Comparison of ENCODE assay signal across 8 mouse cellular contexts in genomic region chr5:66676457-66677117, GRCm38 (mm10). TPM values are rescaled to one million over a fixed set of nuclear protein-coding genes. Genes with fewer than 3 reads are reported as not detected.
DNase-seq lines count a peak whose midpoint lies in the region; ATAC-seq and TF ChIP-seq lines count a peak whose summit lies in the region.

No protein-coding gene starts in this region.

- no peak overlapping the region for H3K27ac ChIP-seq in embryonic facial prominence, embryonic 13.5 days
- H3K27ac ChIP-seq in heart, postnatal 0 days (ENCODE audit: low read depth), result peak overlapping the region; percentile 9; the same call in 1 of the 2 replicates
- no peak overlapping the region for H3K27ac ChIP-seq in lung, embryonic 15.5 days

- peak overlapping the region; percentile 63 for H3K9ac ChIP-seq in embryonic facial prominence, embryonic 13.5 days
- peak overlapping the region; percentile 53 for H3K9ac ChIP-seq in heart, postnatal 0 days (replicated peaks; ENCODE audit: low read depth, low read length)
- peak overlapping the region; percentile 29; the same call in 1 of the 2 replicates for H3K9ac ChIP-seq in lung, embryonic 15.5 days

- H3K4me2 ChIP-seq in embryonic facial prominence, embryonic 13.5 days, result peak overlapping the region; percentile 82
- H3K4me2 ChIP-seq in heart, postnatal 0 days (ENCODE audit: low read depth, low read length), result peak overlapping the region; percentile 97
- peak overlapping the region; percentile 98 for H3K4me2 ChIP-seq in lung, embryonic 15.5 days

- TF ChIP-seq CTCF in E14TG2a.4 (conservative IDR thresholded peaks at IDR 0.05; ENCODE audit: low read length), result no peak
- TF ChIP-seq CTCF in heart, postnatal 0 days (IDR thresholded peaks at IDR 0.05; ENCODE audit: low read depth), result no peak

- H3K27me3 ChIP-seq in E14TG2a.4 (ENCODE audit: insufficient read depth, low read length), result peaks cover 13% of the 10 kb centered on the region
- peaks cover 38% of the 10 kb centered on the region for H3K27me3 ChIP-seq in embryonic facial prominence, embryonic 13.5 days
- H3K27me3 ChIP-seq in heart, postnatal 0 days (ENCODE audit: control insufficient read depth, insufficient read depth, low read length), result peaks cover 15% of the 10 kb centered on the region; the same call in 1 of the 2 replicates
- H3K27me3 ChIP-seq in lung, embryonic 15.5 days, result peaks cover 40% of the 10 kb centered on the region

- peak; percentile 79 for ATAC-seq in embryonic facial prominence, embryonic 13.5 days (ENCODE audit: insufficient number of reproducible peaks, insufficient read depth, low FRiP score, low TSS enrichment, low read depth)
- ATAC-seq in heart, postnatal 0 days (ENCODE audit: insufficient read depth, low read depth), result peak; percentile 70
- ATAC-seq in lung, embryonic 15.5 days (ENCODE audit: borderline replicate concordance, extremely low read depth, low FRiP score, low TSS enrichment), result peak; percentile 73

- peak; percentile 41 for DNase-seq in adrenal gland, postnatal 10 days
- no peak for DNase-seq in heart, postnatal 0 days (ENCODE audit: low spot score)
- peak; percentile 77 to 78 for DNase-seq in layer of hippocampus, adult 8-10 months (ENCODE audit: low spot score in 2 of 2)
- DNase-seq in right cerebral cortex, adult 2 months (ENCODE audit: low spot score in 2 of 2), result peak; percentile 72 to 75
- DNase-seq in yolk sac, embryonic 10.5 days (ENCODE audit: low spot score), result no peak

- peak overlapping the region; percentile 92 for H3K4me3 ChIP-seq in E14TG2a.4 (replicated peaks; ENCODE audit: low read length)
- peak overlapping the region; percentile 49 for H3K4me3 ChIP-seq in embryonic facial prominence, embryonic 13.5 days
- peak overlapping the region; percentile 62 for H3K4me3 ChIP-seq in heart, postnatal 0 days (ENCODE audit: low read depth, low read length)
- H3K4me3 ChIP-seq in lung, embryonic 15.5 days, result peak overlapping the region; percentile 55

- WGBS in embryonic facial prominence, embryonic 13.5 days, result under 1% methylated on average over 51 of the region's 51 CpGs
- whole genome bisulfite sequencing in heart, postnatal 0 days, result under 1% methylated on average over 50 of the region's 51 CpGs
- under 1% methylated on average over 51 of the region's 51 CpGs for WGBS in lung, embryonic 15.5 days

- H3K9me3 ChIP-seq in E14TG2a.4 (ENCODE audit: low read length), result no peaks in the 10 kb centered on the region
- no peaks in the 10 kb centered on the region for H3K9me3 ChIP-seq in embryonic facial prominence, embryonic 13.5 days
- H3K9me3 ChIP-seq in heart, postnatal 0 days (replicated peaks; ENCODE audit: control insufficient read depth, low read length), result no peaks in the 10 kb centered on the region
- H3K9me3 ChIP-seq in lung, embryonic 15.5 days, result no peaks in the 10 kb centered on the region

- no peak for TF ChIP-seq EP300 in heart, postnatal 0 days (IDR thresholded peaks at IDR 0.05; ENCODE audit: low read depth)

- H3K36me3 ChIP-seq in E14TG2a.4 (ENCODE audit: insufficient read depth, low read length), result peaks cover 40% of the 10 kb centered on the region
- no peaks in the 10 kb centered on the region for H3K36me3 ChIP-seq in embryonic facial prominence, embryonic 13.5 days
- no peaks in the 10 kb centered on the region for H3K36me3 ChIP-seq in heart, postnatal 0 days (replicated peaks; ENCODE audit: control insufficient read depth, insufficient read depth, low read length)
- no peaks in the 10 kb centered on the region for H3K36me3 ChIP-seq in lung, embryonic 15.5 days

- H3K4me1 ChIP-seq in E14TG2a.4 (replicated peaks; ENCODE audit: low read depth, low read length), result peaks cover 42% of the 10 kb centered on the region
- peaks cover 22% of the 10 kb centered on the region for H3K4me1 ChIP-seq in embryonic facial prominence, embryonic 13.5 days
- H3K4me1 ChIP-seq in heart, postnatal 0 days (ENCODE audit: control insufficient read depth, insufficient read depth), result peaks cover 11% of the 10 kb centered on the region; the same call in 1 of the 2 replicates
- peaks cover 23% of the 10 kb centered on the region for H3K4me1 ChIP-seq in lung, embryonic 15.5 days

RNA-seq across cellular contexts. Expression of gene Uchl1, which starts 0.7 kb away (rescaled TPM):
- 100 to 1,000 TPM; 115 to 159 TPM for total RNA-seq in adrenal gland, postnatal 10 days (2021)
- 65.0 and 94.3 TPM in 2 replicates for polyA plus RNA-seq in embryonic facial prominence, embryonic 13.5 days (2015; fragmentation: Nextera tagmentation; extraction: Ambion mirVana)
- 97.4 and 108 TPM in 2 replicates for total RNA-seq in heart, postnatal 0 days (2014; rRNA removed; ENCODE audit: low replicate concordance)
- polyA plus RNA-seq in heart, postnatal 0 days (2015; fragmentation: Nextera tagmentation; extraction: Ambion mirVana), result 56.7 and 69.9 TPM in 2 replicates
- 100 to 1,000 TPM; 830 to 915 (median 871) TPM for total RNA-seq in layer of hippocampus, adult 8-10 months (2022)
- polyA plus RNA-seq in lung, embryonic 15.5 days (2015; fragmentation: Nextera tagmentation; extraction: Ambion mirVana), result 71.5 and 81.2 TPM in 2 replicates

RNA-seq across cellular contexts. Expression of gene Apbb2, which starts 58.0 kb away (rescaled TPM):
- total RNA-seq in adrenal gland, postnatal 10 days (2021), result 10 to 100 TPM; 47.3 to 60.3 TPM
- polyA plus RNA-seq in embryonic facial prominence, embryonic 13.5 days (2015; fragmentation: Nextera tagmentation; extraction: Ambion mirVana), result 74.1 and 77.4 TPM in 2 replicates
- 31.1 and 41.0 TPM in 2 replicates for total RNA-seq in heart, postnatal 0 days (2014; rRNA removed; ENCODE audit: low replicate concordance)
- polyA plus RNA-seq in heart, postnatal 0 days (2015; fragmentation: Nextera tagmentation; extraction: Ambion mirVana), result 31.8 and 31.9 TPM in 2 replicates
- 10 to 100 TPM; 51.9 to 69.8 (median 57.1) TPM for total RNA-seq in layer of hippocampus, adult 8-10 months (2022)
- polyA plus RNA-seq in lung, embryonic 15.5 days (2015; fragmentation: Nextera tagmentation; extraction: Ambion mirVana), result 44.0 and 49.8 TPM in 2 replicates

Comparison
In these comparisons a context has a peak if more than half of its experiments do, and no peak if none do; other contexts are left out.
1. DNase-seq: peak in adrenal gland, postnatal 10 days (single experiment), layer of hippocampus, adult 8-10 months (2 of 2) and right cerebral cortex, adult 2 months (2 of 2); none in heart, postnatal 0 days (single experiment) and yolk sac, embryonic 10.5 days (single experiment).
2. Peak in every context shown above with its lines, with median percentiles within 50 percentile points of each other: H3K4me3 ChIP-seq, ATAC-seq, H3K4me2 ChIP-seq and H3K9ac ChIP-seq.